In the genomic region with DNA sequence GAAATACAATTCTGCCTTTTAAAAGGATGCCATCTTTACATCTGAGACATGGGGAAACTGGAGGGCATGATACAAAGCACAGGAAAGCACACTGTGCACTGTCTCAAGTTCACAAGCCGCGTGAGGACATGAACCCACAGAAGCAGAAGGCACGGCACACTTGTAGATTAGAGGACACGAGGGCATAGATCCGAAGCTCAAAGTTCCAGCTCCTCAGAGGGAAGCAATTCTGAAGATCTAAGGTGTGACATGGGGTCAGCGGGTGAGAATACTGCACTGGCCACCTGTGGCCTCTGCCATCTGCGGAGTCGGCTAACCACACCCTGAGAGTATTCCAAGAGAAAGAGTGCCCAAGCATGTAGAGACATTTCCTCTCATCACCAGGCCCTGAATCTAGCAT, we compare ENCODE assay signal across 12 mouse cellular contexts.
"Had no signal": no experiment of that assay in that cellular context is flagged by ENCODE, and none has a peak within 500 bp of the region (broad histone marks: within the 10 kb centered on the region; RNA-seq: fewer than 3 reads in every experiment).

No protein-coding gene starts in this region.

- H3K27ac ChIP-seq: left cerebral cortex, adult 2 months; liver, embryonic 13.5 days; stomach, postnatal 0 days had no signal

- H3K36me3 ChIP-seq: liver, embryonic 13.5 days had no signal

- DNase-seq: layer of hippocampus, postnatal 36 days; liver, embryonic 13.5 days; lung, adult 2 months; lung, postnatal 14 days; lung, postnatal 4 days; midbrain, embryonic 14.5 days; thymus, adult 2 months; thymus, postnatal 14 days; thymus, postnatal 4 days had no signal

- H3K4me2 ChIP-seq: liver, embryonic 13.5 days; midbrain, embryonic 11.5 days had no signal

- H3K9me3 ChIP-seq: liver, embryonic 13.5 days had no signal

- H3K9ac ChIP-seq: liver, embryonic 13.5 days had no signal

- H3K27me3 ChIP-seq: liver, embryonic 13.5 days had no signal

- H3K4me1 ChIP-seq: liver, embryonic 13.5 days had no signal

- H3K4me3 ChIP-seq: left cerebral cortex, adult 2 months; liver, embryonic 13.5 days had no signal
